Mouse (Mus musculus): ENCODE data around the gene Fbxl22.

Gene Fbxl22

DNA sequence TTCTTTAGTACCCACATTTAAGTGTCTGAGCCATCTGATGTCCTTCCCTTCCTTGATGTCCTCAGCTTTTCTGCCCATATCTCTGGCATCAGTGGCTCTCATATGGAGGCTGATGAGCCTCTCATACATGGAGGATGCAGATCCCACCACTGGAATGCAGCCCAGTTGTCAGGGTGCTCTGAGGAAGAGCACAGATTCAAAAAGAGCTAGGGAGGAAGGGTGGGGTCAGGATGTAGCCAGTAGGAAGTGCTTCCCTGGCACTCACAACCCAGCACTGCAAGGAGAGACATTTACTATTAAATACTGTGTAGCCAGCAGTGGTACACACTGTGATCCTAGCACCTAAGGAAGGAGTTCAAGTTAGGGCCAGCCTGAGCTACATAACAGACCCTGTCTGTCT, 8.0 kb downstream of the Fbxl22 start:
- no peak for DNase-seq (ENCODE audit: low spot score)

DNA sequence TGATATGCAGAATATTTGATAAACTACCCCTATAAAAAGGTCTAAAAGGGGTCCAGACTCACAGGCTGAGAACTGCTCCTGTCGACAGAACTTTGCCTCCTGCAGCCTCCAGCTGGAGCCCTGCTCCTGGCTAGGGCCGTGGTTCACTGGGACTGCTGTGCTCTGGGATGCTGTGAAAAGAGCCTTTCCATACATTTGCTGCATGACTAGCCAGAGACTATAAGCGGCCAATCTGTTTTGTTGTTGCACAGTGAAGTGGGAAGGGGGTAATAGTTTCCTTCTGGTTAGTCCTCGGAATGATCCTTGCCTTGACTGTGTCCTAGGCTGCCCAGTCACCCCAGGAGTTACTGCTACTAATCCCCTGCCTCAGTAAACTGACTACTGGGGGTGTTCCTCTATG, 8.4 kb downstream of the Fbxl22 start:
- no peak for DNase-seq (ENCODE audit: low spot score)

DNA sequence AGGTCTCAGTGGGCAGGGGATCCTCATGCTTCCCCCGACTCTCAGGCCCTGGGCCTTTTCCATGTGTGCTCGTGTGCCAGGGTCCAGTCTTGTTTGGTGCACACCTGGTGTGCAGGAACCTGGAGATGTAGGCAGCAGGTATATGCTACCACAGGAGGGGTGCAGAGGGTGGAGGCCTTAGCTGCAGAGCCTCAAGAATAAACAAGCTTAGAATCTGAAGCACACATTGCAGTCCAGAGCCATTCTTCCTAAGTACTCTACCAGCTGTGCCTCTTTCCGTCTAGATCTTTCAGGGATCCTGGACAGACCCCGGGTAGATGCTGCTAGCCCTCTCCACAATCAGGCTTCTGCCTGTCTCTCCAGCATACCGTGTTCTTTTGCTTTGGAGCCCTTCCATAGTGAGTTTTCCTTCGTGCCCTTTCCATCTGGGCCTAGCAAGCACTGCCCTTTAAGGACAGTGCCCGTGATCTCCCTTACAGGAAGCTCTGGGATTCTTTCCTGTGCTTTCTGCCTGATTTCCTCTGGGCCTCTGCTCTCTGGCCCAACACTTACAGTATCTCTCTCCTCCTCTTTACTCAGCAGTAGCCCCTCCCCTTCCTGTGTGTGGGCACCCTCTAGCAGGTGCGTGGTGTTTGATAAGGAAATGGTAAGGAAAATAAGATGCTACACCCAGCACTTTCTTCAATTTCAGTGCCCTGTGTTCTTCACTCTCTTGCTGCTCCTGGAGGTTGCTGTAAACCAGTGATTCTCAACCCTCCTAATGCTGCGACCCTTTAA, 9.1 kb downstream of the Fbxl22 start:
- DNase-seq (ENCODE audit: low spot score) = no peak

DNA sequence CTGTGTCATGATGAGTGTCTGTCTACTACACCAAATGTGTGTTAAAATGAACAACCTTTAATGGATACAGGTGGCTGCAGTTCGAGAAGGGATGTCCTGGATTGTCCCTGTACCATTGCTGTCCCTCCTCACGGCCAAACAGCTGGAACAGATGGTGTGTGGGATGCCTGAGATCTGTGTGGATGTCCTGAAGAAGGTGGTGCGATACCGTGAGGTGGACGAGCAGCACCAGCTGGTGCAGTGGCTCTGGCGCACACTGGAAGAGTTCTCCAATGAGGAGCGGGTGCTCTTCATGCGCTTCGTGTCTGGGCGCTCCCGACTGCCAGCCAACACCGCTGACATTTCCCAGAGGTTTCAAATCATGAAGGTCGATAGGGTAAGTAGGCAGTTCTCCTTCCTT, 9.9 kb downstream of the Fbxl22 start:
- DNase-seq (ENCODE audit: low spot score) = no peak

DNA sequence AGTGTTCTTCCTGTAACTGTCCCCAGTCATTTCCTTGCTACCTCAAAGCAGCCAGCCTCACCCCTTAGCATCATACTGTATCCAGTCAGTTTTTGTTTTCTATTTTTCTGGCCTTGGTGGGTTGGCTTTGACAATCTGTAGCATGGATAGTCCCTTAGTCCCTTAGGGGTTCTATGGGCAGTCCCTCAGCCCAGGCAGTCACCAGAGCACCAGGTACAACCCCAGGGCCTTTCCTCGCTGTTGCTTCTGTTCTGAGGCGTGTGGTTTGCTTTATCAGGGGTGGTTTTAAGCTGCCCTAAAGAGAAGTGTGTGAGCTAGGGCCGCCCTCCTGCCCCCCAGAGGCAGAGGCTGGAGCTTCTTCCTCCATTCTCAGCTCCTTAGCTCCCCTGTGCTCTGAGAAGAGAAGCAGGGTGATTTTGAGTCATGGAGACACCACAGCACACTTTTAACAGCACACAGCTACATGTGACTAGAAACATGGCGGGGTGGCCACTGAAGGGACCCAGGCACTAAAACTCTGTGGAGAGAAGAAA, 10.4 kb downstream of the Fbxl22 start:
- DNase-seq (ENCODE audit: low spot score) = no peak

DNA sequence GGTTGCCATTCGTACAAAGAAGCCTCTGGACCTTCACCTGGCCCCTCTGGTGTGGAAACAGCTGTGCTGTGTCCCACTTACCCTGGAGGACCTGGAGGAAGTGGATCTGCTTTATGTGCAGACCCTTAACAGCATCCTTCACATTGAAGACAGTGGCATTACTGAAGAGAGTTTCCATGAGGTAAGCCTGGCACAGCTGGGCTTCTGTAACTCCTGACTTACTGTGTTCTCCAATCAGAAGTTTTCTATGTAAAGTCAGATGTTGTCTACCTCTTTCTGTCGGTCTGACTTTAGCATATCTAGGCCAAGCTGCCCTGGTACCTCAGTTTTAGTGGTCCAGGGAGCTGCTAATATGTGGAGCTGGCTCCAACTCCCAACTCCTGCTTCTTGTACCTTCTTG, 13.1 kb downstream of the Fbxl22 start:
- no peak for DNase-seq (ENCODE audit: low spot score)

DNA sequence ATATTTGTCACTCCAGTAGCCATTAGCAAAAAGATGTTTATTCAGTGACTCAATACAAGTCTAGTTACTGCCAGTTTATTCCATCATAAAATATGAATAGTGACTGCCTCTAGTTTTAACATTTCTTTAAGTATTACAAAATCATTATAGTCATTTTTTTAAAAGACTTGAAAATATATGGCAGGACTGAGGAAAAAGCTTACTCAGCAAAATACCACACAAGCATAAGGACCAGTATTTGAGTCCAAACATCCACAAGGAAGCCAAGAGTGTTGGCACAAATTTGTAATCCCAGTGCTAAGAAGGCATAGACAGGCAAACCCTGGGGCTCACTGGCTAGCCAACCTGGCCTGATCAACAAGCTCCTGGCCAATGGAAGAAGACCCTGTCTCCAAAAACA, 20.4 kb downstream of the Fbxl22 start:
- DNase-seq (ENCODE audit: low spot score) = no peak

DNA sequence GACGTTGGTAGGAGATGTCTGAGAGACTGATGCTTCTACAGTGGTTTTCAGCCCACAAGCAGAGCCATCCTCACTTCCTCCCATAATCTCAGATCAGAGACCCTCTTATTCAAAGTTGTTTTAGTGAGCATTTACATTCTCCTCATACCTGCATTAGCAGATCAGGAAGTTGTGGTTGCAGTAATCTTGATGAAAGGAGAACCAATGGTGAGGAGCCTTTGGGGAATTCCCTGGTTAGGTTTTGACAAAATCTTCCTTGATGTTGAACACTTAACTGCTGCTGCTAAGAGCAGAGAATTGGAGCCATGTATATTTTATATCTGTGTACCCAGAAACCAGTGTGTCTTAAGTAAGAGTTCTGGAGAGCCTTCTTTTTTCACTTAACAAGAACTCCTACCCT, 22.0 kb downstream of the Fbxl22 start:
- DNase-seq (ENCODE audit: low spot score) = no peak

DNA sequence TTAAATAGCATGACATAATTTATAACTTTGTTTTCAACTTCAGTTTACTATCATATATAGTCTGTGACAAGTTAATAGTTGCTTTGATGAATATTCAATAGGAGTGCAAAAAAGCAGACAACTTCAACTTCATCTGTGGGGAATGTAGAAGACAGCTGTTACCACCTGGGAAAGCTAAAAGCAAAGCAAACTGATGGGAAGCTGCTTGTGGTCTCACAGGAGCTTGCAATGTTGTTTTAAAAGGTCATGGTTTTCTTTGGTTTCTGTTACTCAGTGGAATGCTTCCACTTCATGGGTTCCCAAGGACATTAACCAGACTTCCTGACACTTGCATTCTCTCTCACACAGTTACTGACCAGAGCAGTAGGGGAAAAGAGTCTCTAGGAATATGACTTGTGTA, 25.6 kb downstream of the Fbxl22 start:
- no peak for DNase-seq (ENCODE audit: low spot score)

DNA sequence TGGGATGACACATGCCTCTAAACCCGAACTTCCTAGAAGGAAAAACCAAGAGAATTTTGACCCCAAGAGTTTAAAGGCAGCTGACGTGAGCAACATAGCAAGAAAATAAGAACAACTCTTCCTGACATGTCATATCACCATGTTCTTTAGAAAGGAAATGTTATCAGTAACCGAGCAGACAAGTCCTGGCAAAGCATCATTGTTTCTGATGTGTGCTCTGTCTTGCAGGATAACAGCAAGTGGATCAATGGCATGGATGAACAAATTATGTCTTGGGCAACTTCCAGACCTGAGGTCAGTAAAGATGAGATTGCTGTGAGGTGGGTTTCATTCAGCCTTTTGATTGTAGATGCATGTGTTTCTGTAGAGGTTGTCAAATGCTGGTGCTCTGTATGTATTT, 31.0 kb downstream of the Fbxl22 start:
- no peak for DNase-seq (ENCODE audit: low spot score)

DNA sequence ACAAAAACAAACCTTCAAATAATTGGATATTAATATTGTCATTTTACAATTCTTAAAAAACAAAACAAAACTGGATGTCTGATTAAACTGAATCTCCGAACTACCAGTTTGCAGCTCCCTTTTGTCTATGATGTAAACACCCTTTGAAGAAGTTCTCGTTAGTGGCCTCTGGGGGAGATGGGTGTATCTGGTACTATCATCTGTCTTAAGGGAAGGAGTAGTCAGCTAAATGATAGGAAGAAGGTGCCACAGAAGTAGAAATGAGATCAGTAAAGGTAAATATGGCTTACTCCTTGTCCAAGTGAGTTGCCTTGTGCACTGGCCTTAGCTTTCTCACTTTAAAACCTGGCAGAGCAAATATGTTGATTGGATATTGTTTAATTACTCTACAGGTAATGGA, 36.6 kb downstream of the Fbxl22 start:
- no peak for DNase-seq (ENCODE audit: low spot score)

DNA sequence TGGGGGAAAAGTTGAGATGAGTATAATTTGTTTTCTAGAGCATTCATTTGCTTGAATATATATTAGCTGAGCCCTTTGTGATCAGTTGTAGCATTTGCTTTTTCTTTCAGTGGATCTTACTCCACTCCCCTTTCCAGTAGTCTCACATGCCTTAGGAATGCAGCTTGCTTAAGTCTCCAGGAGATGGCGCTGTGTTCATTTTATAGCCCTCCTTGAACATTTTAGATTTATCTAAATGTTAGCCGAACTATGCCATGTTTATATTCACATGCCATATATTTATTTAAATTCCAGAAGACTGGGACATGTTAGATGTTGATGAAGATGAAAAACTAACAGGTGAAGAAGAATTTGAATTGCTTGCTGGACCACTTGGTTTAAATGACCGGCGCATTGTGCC, 49.3 kb downstream of the Fbxl22 start:
- DNase-seq (ENCODE audit: low spot score) = peak; percentile 15
